Mouse (Mus musculus) embryo, embryonic 11 days (tissue): ENCODE data around the gene Hist2h2bb.

Experiments
- DNase-seq: peaks from one replicate; pipeline ENCODE4 v3.0.0-alpha.2; 2015

Gene Hist2h2bb

DNA sequence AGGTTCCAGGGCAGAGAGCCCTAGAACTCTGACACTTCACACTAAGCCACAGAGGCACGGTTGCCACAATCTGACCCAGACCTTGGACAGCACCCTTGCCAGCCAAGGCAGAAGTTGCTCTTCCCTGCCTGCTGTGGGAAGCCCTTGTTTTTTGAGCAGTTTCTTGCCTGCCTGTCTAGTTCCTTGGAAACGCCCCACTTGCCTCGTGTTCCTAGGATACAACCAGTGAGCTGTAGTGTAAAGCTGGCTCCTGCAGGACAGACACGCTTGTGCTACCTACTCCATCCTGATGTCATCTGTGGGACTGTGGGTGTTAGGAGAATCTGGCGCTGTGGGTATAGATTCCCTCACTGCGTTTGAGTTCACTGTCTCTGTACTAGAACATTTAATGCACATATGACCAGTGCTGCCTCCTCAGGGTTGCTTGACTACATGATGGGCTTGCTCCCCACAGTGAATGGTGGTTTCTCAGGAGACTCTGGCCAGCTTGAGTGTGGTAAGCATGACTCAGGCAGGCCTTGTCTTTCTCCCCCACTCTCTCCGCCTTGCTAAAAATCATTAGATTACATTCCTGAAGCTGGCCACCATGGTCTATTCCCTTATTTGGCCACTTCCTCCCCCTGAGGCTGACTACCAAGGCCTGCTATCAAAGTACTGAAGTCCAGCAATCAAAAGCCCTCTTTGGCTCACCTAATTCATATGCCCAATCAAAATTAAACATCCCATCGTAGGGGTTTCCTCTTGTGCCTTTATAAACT is 43.0 kb downstream of the Hist2h2bb start:
- DNase-seq: no peak
